Mouse (Mus musculus): ENCODE measurements around the gene Cygb. TPM values are rescaled to one million over a fixed set of nuclear protein-coding genes. Genes with fewer than 3 reads are reported as not detected.

Gene Cygb
- polyA plus RNA-seq, 1 experiment = 3.4 TPM

- H3K4me1 ChIP-seq (ENCODE audit: control insufficient read depth, insufficient read depth, low read length) = no peaks in the 10 kb centered on the region
- TF ChIP-seq CTCF (IDR thresholded peaks at IDR 0.05; ENCODE audit: control insufficient read depth, insufficient read depth, low read length) (no peak), POLR2A (IDR thresholded peaks at IDR 0.05; ENCODE audit: borderline replicate concordance, control insufficient read depth, low read depth, low read length) (no peak)
These were observed 57.3 kb downstream of the Cygb start for GRCm38 (mm10) chr11:116596766-116597165.

More at GRCm38 (mm10) chr11:116596766-116597165, 57.3 kb downstream of the Cygb start:
- no peak overlapping the region for H3K4me3 ChIP-seq (replicated peaks; ENCODE audit: control insufficient read depth, low read depth, low read length)
- WGBS = 85% methylated on average over 19 of the region's 19 CpGs
- H3K27ac ChIP-seq (ENCODE audit: control insufficient read depth, insufficient read depth, low read depth, low read length, poor library complexity) = no peak overlapping the region

Other genes with a start within 250 kb of the Cygb start
- 14.2 and 14.5 TPM in 2 replicates for gene Rnf157, start 241.3 kb downstream of the Cygb start, polyA plus RNA-seq (2011; ENCODE audit: insufficient read depth, insufficient read length, low replicate concordance, missing spikeins)
- gene Ubald2, start 220.2 kb downstream of the Cygb start, polyA plus RNA-seq (2011; ENCODE audit: insufficient read depth, insufficient read length, low replicate concordance, missing spikeins) = 157 and 172 TPM in 2 replicates
- not detected in 2 replicates for gene Qrich2, start 188.1 kb downstream of the Cygb start, polyA plus RNA-seq (2011; ENCODE audit: insufficient read depth, insufficient read length, low replicate concordance, missing spikeins)
- gene Prpsap1, start 160.1 kb downstream of the Cygb start, polyA plus RNA-seq (2011; ENCODE audit: insufficient read depth, insufficient read length, low replicate concordance, missing spikeins) = 20.1 and 41.9 TPM in 2 replicates
- gene Sphk1, start 123.4 kb downstream of the Cygb start, polyA plus RNA-seq (2011; ENCODE audit: insufficient read depth, insufficient read length, low replicate concordance, missing spikeins) = 31.3 and 31.7 TPM in 2 replicates
- gene Ube2o, start 72.9 kb downstream of the Cygb start, polyA plus RNA-seq (2011; ENCODE audit: insufficient read depth, insufficient read length, low replicate concordance, missing spikeins) = 90.9 and 133 TPM in 2 replicates
- not detected in 2 replicates for gene Aanat, start 67.9 kb downstream of the Cygb start, polyA plus RNA-seq (2011; ENCODE audit: insufficient read depth, insufficient read length, low replicate concordance, missing spikeins)
- 20.9 and 51.1 TPM in 2 replicates for gene Rhbdf2, start 27.3 kb downstream of the Cygb start, polyA plus RNA-seq (2011; ENCODE audit: insufficient read depth, insufficient read length, low replicate concordance, missing spikeins)
- not detected in 2 replicates for gene Prcd, start 779 bp downstream of the Cygb start, polyA plus RNA-seq (2011; ENCODE audit: insufficient read depth, insufficient read length, low replicate concordance, missing spikeins)
- not detected in 2 replicates for gene St6galnac1, start 121.2 kb upstream of the Cygb start, polyA plus RNA-seq (2011; ENCODE audit: insufficient read depth, insufficient read length, low replicate concordance, missing spikeins)
- 1.7 and 6.6 TPM in 2 replicates for gene Mxra7, start 173.7 kb upstream of the Cygb start, polyA plus RNA-seq (2011; ENCODE audit: insufficient read depth, insufficient read length, low replicate concordance, missing spikeins)
- 21.3 and 52.9 TPM in 2 replicates for gene Mettl23, start 189.0 kb upstream of the Cygb start, polyA plus RNA-seq (2011; ENCODE audit: insufficient read depth, insufficient read length, low replicate concordance, missing spikeins)
- 17.3 and 41.8 TPM in 2 replicates for gene Jmjd6, start 189.1 kb upstream of the Cygb start, polyA plus RNA-seq (2011; ENCODE audit: insufficient read depth, insufficient read length, low replicate concordance, missing spikeins)
- 6.2 and 26.4 TPM in 2 replicates for gene Mfsd11, start 198.1 kb upstream of the Cygb start, polyA plus RNA-seq (2011; ENCODE audit: insufficient read depth, insufficient read length, low replicate concordance, missing spikeins)
- 438 and 524 TPM in 2 replicates for gene Srsf2, start 198.8 kb upstream of the Cygb start, polyA plus RNA-seq (2011; ENCODE audit: insufficient read depth, insufficient read length, low replicate concordance, missing spikeins)

All from bone marrow, adult 2 months (tissue).